9 mouse cellular contexts compared by ENCODE assay signal in genomic region chr4:120032320-120032983, GRCm38 (mm10). TPM values are rescaled to one million over a fixed set of nuclear protein-coding genes. Genes with fewer than 3 reads are reported as not detected.
DNase-seq lines count a peak whose midpoint lies in the region; ATAC-seq and TF ChIP-seq lines count a peak whose summit lies in the region.
"Had no signal": no experiment of that assay in that cellular context is flagged by ENCODE, and none has a peak within 500 bp of the region (broad histone marks: within the 10 kb centered on the region; RNA-seq: fewer than 3 reads in every experiment).

No protein-coding gene starts in this region.

- TF ChIP-seq POLR2A in liver, adult 2 months (IDR thresholded peaks at IDR 0.05; ENCODE audit: extremely low read depth, insufficient read depth, low read length), result no peak
- TF ChIP-seq POLR2A in myocyte (IDR thresholded peaks at IDR 0.05; ENCODE audit: insufficient read length, low read depth), result peak; percentile 22

- no peak for TF ChIP-seq CTCF in liver, adult 2 months (IDR thresholded peaks at IDR 0.05; ENCODE audit: low read depth, low read length)

- ATAC-seq in embryonic facial prominence, embryonic 14.5 days (ENCODE audit: low read depth), result peak; percentile 87
- peak; percentile 79 for ATAC-seq in heart, embryonic 14.5 days (ENCODE audit: insufficient number of reproducible peaks, insufficient read depth, low FRiP score, low read depth)
- peak; percentile 89 for ATAC-seq in kidney, embryonic 16.5 days (ENCODE audit: low FRiP score, low TSS enrichment)

- H3K27me3 ChIP-seq in embryonic facial prominence, embryonic 14.5 days (replicated peaks; ENCODE audit: control insufficient read depth, insufficient read depth, low read length), result peaks cover 58% of the 10 kb centered on the region
- H3K27me3 ChIP-seq in heart, embryonic 14.5 days (ENCODE audit: control insufficient read depth, insufficient read depth, low read length), result peaks cover 52% of the 10 kb centered on the region
- peaks cover 38% of the 10 kb centered on the region for H3K27me3 ChIP-seq in kidney, embryonic 16.5 days (ENCODE audit: insufficient read depth, low read length)
- peaks cover 3% of the 10 kb centered on the region; the same call in 1 of the 2 replicates for H3K27me3 ChIP-seq in liver, adult 2 months (ENCODE audit: control insufficient read depth, insufficient read depth, low read length)
- no peaks in the 10 kb centered on the region for H3K27me3 ChIP-seq in myocyte (ENCODE audit: control insufficient read depth, insufficient read depth, insufficient read length)
- H3K27me3 ChIP-seq in splenic B cell, adult 2 months (ENCODE audit: control insufficient read depth, insufficient read depth, low read length, poor library complexity, severe bottlenecking), result no peaks in the 10 kb centered on the region

- H3ac ChIP-seq in myocyte (ENCODE audit: control insufficient read depth, insufficient read length), result peak overlapping the region; percentile 70

- peaks cover 7% of the 10 kb centered on the region for H3K4me1 ChIP-seq in embryonic facial prominence, embryonic 14.5 days (ENCODE audit: control insufficient read depth, insufficient read depth, low read length)
- H3K4me1 ChIP-seq in heart, embryonic 14.5 days (ENCODE audit: control insufficient read depth in 2 of 2, insufficient read depth in 2 of 2, low read length in 2 of 2), result peaks cover 2 to 6% of the 10 kb centered on the region in 2 experiments; a peak in 3 of 4 replicates
- peaks cover 7% of the 10 kb centered on the region for H3K4me1 ChIP-seq in kidney, embryonic 16.5 days (ENCODE audit: insufficient read depth, low read length)
- no peaks in the 10 kb centered on the region for H3K4me1 ChIP-seq in liver, adult 2 months (ENCODE audit: control insufficient read depth, insufficient read depth, low read length)

- no peaks in the 10 kb centered on the region for H3K79me2 ChIP-seq in liver, adult 2 months (ENCODE audit: control insufficient read depth, insufficient read depth, low read length)
- no peaks in the 10 kb centered on the region for H3K79me2 ChIP-seq in myocyte (ENCODE audit: control insufficient read depth, insufficient read depth)

- peak overlapping the region; percentile 67 for H3K9ac ChIP-seq in embryonic facial prominence, embryonic 14.5 days (ENCODE audit: low read depth, low read length)
- peak overlapping the region; percentile 69 for H3K9ac ChIP-seq in heart, embryonic 14.5 days (ENCODE audit: low read length)
- peak overlapping the region; percentile 46 for H3K9ac ChIP-seq in kidney, embryonic 16.5 days (replicated peaks; ENCODE audit: low read length)
- H3K9ac ChIP-seq in liver, adult 2 months (ENCODE audit: low read depth, low read length), result peak overlapping the region; percentile 74

- peak; percentile 13 to 38 for DNase-seq in urinary bladder, adult 18-20 months (ENCODE audit: low spot score in 2 of 2)
- DNase-seq in urinary bladder, postnatal 10 days (ENCODE audit: low spot score), result no peak
- peak; percentile 74 for DNase-seq in embryonic facial prominence, embryonic 14.5 days (ENCODE audit: low spot score)
- DNase-seq in liver, adult 2 months (ENCODE audit: extremely low read depth, low read depth, low spot score), result no peak
- peak; percentile 68 for DNase-seq in splenic B cell, adult 2 months (ENCODE audit: low read depth, low spot score)

- H3K4me3 ChIP-seq in embryonic facial prominence, embryonic 14.5 days (ENCODE audit: low read depth, low read length), result peak overlapping the region; percentile 56
- peak overlapping the region; percentile 57 to 70 for H3K4me3 ChIP-seq in heart, embryonic 14.5 days (ENCODE audit: control insufficient read depth in 1 of 2, insufficient read depth in 1 of 2, low read depth in 1 of 2, low read length in 2 of 2)
- peak overlapping the region; percentile 61 for H3K4me3 ChIP-seq in kidney, embryonic 16.5 days (ENCODE audit: low read length)
- peak overlapping the region; percentile 65 for H3K4me3 ChIP-seq in liver, adult 2 months (ENCODE audit: insufficient read depth, low read depth, low read length)
- peak overlapping the region; percentile 27 for H3K4me3 ChIP-seq in myocyte

- H3K9me3 ChIP-seq in embryonic facial prominence, embryonic 14.5 days (ENCODE audit: control insufficient read depth, low read length), result no peaks in the 10 kb centered on the region
- no peaks in the 10 kb centered on the region for H3K9me3 ChIP-seq in heart, embryonic 14.5 days (ENCODE audit: control insufficient read depth, low read length)
- H3K9me3 ChIP-seq in kidney, embryonic 16.5 days (ENCODE audit: low read length), result no peaks in the 10 kb centered on the region

- WGBS in embryonic facial prominence, embryonic 14.5 days, result 0% methylated on average over 46 of the region's 70 CpGs
- WGBS in heart, embryonic 14.5 days, result under 1% methylated on average over 49 of the region's 70 CpGs
- under 1% methylated on average over 48 of the region's 70 CpGs for WGBS in kidney, embryonic 16.5 days
- WGBS in liver, adult 2 months, result 13% methylated on average over 69 of the region's 70 CpGs

- H3K27ac ChIP-seq in embryonic facial prominence, embryonic 14.5 days (replicated peaks; ENCODE audit: low read depth, low read length), result no peak overlapping the region; the same call in 1 of the 2 replicates
- no peak overlapping the region for H3K27ac ChIP-seq in heart, embryonic 14.5 days (replicated peaks in 1 of 2; ENCODE audit: control insufficient read depth in 1 of 2, insufficient read depth in 1 of 2, low read depth in 2 of 2, low read length in 2 of 2)
- no peak overlapping the region for H3K27ac ChIP-seq in kidney, embryonic 16.5 days (ENCODE audit: low read length)
- H3K27ac ChIP-seq in liver, adult 2 months (replicated peaks; ENCODE audit: insufficient read depth, low read depth, low read length), result no peak overlapping the region

- H3K36me3 ChIP-seq in embryonic facial prominence, embryonic 14.5 days (ENCODE audit: control insufficient read depth, insufficient read depth, low read length), result no peaks in the 10 kb centered on the region
- H3K36me3 ChIP-seq in heart, embryonic 14.5 days (ENCODE audit: control insufficient read depth, insufficient read depth, low read length), result no peaks in the 10 kb centered on the region
- no peaks in the 10 kb centered on the region for H3K36me3 ChIP-seq in kidney, embryonic 16.5 days (ENCODE audit: insufficient read depth, low read length)
- no peaks in the 10 kb centered on the region for H3K36me3 ChIP-seq in liver, adult 2 months (ENCODE audit: control insufficient read depth, insufficient read depth, low read length)
- no peaks in the 10 kb centered on the region for H3K36me3 ChIP-seq in myocyte (ENCODE audit: control insufficient read depth, insufficient read depth)
- H3K36me3 ChIP-seq in splenic B cell, adult 2 months (ENCODE audit: control insufficient read depth, insufficient read depth, low read length, poor library complexity, severe bottlenecking), result no peaks in the 10 kb centered on the region

- H3K4me2 ChIP-seq in embryonic facial prominence, embryonic 14.5 days (ENCODE audit: low read depth, low read length), result peak overlapping the region; percentile 98
- H3K4me2 ChIP-seq in heart, embryonic 14.5 days (ENCODE audit: low read length), result peak overlapping the region; percentile 97
- H3K4me2 ChIP-seq in kidney, embryonic 16.5 days (replicated peaks; ENCODE audit: low read depth, low read length), result peak overlapping the region; percentile 100
- peak overlapping the region; percentile 98 for H3K4me2 ChIP-seq in myocyte (ENCODE audit: low read depth)

TF ChIP-seq in myocyte, 11 proteins besides CTCF, POLR2A, EP300 and RAD21:
- TF ChIP-seq POLR2AphosphoS2 (IDR thresholded peaks at IDR 0.05; ENCODE audit: insufficient read length, low read depth) (no peak), MYOD1 (IDR thresholded peaks at IDR 0.05; ENCODE audit: control insufficient read depth in 1 of 3, insufficient read length in 2 of 3, low read depth in 2 of 3) (peak in 1 of 3 experiments; percentile 30), USF1 (IDR thresholded peaks at IDR 0.05; ENCODE audit: low read depth) (no peak), TCF3 (IDR thresholded peaks at IDR 0.05; ENCODE audit: insufficient read length, low read depth) (no peak), E2F4 (IDR thresholded peaks at IDR 0.05; ENCODE audit: insufficient read depth) (no peak), CEBPB (IDR thresholded peaks at IDR 0.05; ENCODE audit: insufficient read depth, poor library complexity, severe bottlenecking) (no peak), MYOG (IDR thresholded peaks at IDR 0.05; ENCODE audit: control insufficient read depth in 1 of 3, insufficient read depth in 1 of 3, insufficient read length in 2 of 3, low read depth in 2 of 3) (peak in 2 of 3 experiments; percentile 52 to 58), REST (IDR thresholded peaks at IDR 0.05; ENCODE audit: insufficient read depth, insufficient read length) (no peak), SRF (IDR thresholded peaks at IDR 0.05; ENCODE audit: control insufficient read depth, insufficient read length, low read depth) (peak; percentile 82), TCF12 (IDR thresholded peaks at IDR 0.05; ENCODE audit: insufficient read depth, poor library complexity, severe bottlenecking) (no peak), MAX (IDR thresholded peaks at IDR 0.05; ENCODE audit: low read depth) (no peak)

RNA-seq across cellular contexts. Expression of gene AL607142.1, which starts 32.3 kb away (rescaled TPM):
- polyA plus RNA-seq in embryonic facial prominence, embryonic 14.5 days (2014; fragmentation: Nextera tagmentation; extraction: Ambion mirVana), result not detected in 2 replicates
- polyA plus RNA-seq in heart, embryonic 14.5 days (2014; fragmentation: Nextera tagmentation; extraction: Ambion mirVana), result not detected in 2 replicates
- not detected in 2 replicates for polyA plus RNA-seq in kidney, embryonic 16.5 days (2015; fragmentation: Nextera tagmentation; extraction: Ambion mirVana)
- total RNA-seq in liver, adult 2 months (2014; rRNA removed), result not detected in 2 replicates
- not detected in 2 replicates for polyA plus RNA-seq in liver, adult 2 months (2012; rRNA removed)
- polyA plus RNA-seq in myocyte (2012; fragmentation: generic; extraction: Trizol), result not detected
- total RNA-seq: MEL had no signal

Comparison
In these comparisons a context has a peak if more than half of its experiments do, and no peak if none do; other contexts are left out.
1. DNase-seq: peak in urinary bladder, adult 18-20 months (2 of 2), embryonic facial prominence, embryonic 14.5 days (single experiment) and splenic B cell, adult 2 months (single experiment); none in urinary bladder, postnatal 10 days (single experiment) and liver, adult 2 months (single experiment).
2. Peak in every context shown above with its lines, with median percentiles within 50 percentile points of each other: ATAC-seq, H3K4me2 ChIP-seq, H3K4me3 ChIP-seq and H3K9ac ChIP-seq.